In the genomic region with DNA sequence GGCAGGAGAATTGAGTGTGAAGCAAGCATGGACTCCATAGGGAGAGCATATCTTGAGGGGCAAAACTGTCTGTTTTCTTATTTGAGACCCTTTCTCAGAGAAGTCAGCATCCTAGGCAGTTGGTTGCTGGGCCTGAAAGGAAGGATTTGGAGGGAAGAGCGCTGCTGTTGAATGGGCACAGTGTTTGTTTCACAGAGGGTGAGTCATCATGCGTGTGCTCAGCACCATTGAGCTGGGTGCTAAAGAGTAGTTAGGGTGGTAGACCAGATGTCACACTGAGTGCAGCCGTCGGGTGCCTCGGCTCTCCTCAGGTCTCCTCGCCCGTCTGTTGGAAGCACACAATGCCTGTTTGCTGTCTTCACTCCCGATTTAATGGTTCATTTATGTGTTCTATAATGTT, we compare ENCODE assay signal across 29 mouse cellular contexts.
"Had no signal": no experiment of that assay in that cellular context is flagged by ENCODE, and none has a peak within 500 bp of the region (broad histone marks: within the 10 kb centered on the region; RNA-seq: fewer than 3 reads in every experiment).

No protein-coding gene starts in this region.

- ATAC-seq: forebrain, embryonic 13.5 days; forebrain, embryonic 14.5 days; forebrain, embryonic 15.5 days; forebrain, embryonic 16.5 days; forebrain, postnatal 0 days had no signal

- H3K4me2 ChIP-seq: embryonic facial prominence, embryonic 12.5 days; embryonic facial prominence, embryonic 13.5 days; embryonic facial prominence, embryonic 15.5 days; forebrain, embryonic 12.5 days; forebrain, embryonic 13.5 days; forebrain, embryonic 15.5 days had no signal

- H3K4me1 ChIP-seq: embryonic facial prominence, embryonic 12.5 days; forebrain, embryonic 13.5 days; forebrain, embryonic 15.5 days had no signal

- H3K27ac ChIP-seq: embryonic facial prominence, embryonic 10.5 days; embryonic facial prominence, embryonic 12.5 days; embryonic facial prominence, embryonic 13.5 days; embryonic facial prominence, embryonic 15.5 days; forebrain, embryonic 10.5 days; forebrain, embryonic 12.5 days; forebrain, embryonic 13.5 days; forebrain, embryonic 15.5 days; gastrocnemius, adult 2 months; heart, adult 2 months; heart, embryonic 10.5 days had no signal

- H3K9me3 ChIP-seq: embryonic facial prominence, embryonic 10.5 days; embryonic facial prominence, embryonic 12.5 days; embryonic facial prominence, embryonic 13.5 days; embryonic facial prominence, embryonic 15.5 days; forebrain, embryonic 10.5 days; forebrain, embryonic 12.5 days; forebrain, embryonic 13.5 days; forebrain, embryonic 15.5 days; heart, embryonic 10.5 days had no signal

- H3K9ac ChIP-seq: embryonic facial prominence, embryonic 12.5 days; embryonic facial prominence, embryonic 13.5 days; embryonic facial prominence, embryonic 15.5 days; forebrain, embryonic 12.5 days; forebrain, embryonic 13.5 days; forebrain, embryonic 15.5 days; forebrain, postnatal 0 days had no signal

- H3K4me3 ChIP-seq: embryonic facial prominence, embryonic 10.5 days; embryonic facial prominence, embryonic 12.5 days; embryonic facial prominence, embryonic 13.5 days; embryonic facial prominence, embryonic 15.5 days; erythroblast, embryonic 14.5 days; forebrain, embryonic 10.5 days; forebrain, embryonic 12.5 days; forebrain, embryonic 13.5 days; forebrain, embryonic 15.5 days; gastrocnemius, adult 2 months; heart, adult 2 months; heart, embryonic 10.5 days had no signal

- DNase-seq: cerebellum, adult 8-10 months; cerebellum, adult 9-10 months; cerebellum, adult 9-11 months; cerebellum, postnatal 10 days; cerebellum, postnatal 14 days; cerebellum, postnatal 25 days; cerebellum, postnatal 36 days; embryo, embryonic 11 days; forebrain, postnatal 0 days; gastrocnemius, adult 2 months; gastrocnemius, postnatal 10 days; gastrocnemius, postnatal 14 days; gastrocnemius, postnatal 25 days; gastrocnemius, postnatal 36 days; heart, adult 11 months; heart, adult 18-20 months; heart, adult 2 months had no signal

- H3K27me3 ChIP-seq: embryonic facial prominence, embryonic 12.5 days; embryonic facial prominence, embryonic 13.5 days; embryonic facial prominence, embryonic 15.5 days; forebrain, embryonic 12.5 days; forebrain, embryonic 13.5 days; forebrain, embryonic 15.5 days had no signal
